Comparison of ENCODE assay signal across 9 mouse cellular contexts in the genomic region with DNA sequence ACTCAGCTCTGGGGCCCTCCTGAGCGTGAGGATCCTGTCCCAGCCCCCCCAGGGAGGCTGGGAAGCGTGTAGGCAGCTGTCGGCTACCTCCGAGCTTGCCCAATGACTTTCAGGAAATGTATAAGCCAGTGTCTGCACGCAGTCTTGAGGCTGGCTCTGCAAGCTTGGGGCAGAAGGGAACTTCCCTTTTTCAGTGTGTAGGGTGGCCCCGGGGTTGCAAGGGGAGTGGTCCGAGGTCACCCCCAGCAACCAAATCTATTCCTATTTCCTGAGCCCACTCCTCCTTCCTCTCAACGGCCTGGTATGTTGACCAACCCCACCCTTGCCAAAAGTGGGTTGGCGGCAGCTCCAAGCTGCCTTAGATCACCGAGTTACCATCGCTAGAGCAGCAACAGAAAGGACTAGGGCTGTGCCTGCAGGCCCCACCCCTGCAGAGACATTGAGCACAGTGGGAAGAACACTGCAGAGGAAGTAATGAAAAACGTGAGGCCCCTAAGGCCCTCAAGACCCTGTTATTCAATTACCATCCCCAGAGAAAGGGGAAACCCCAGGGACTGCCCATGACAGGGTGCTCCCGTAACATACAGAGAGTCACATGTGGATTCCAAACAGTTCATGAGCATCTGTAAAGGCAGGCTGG. TPM values are rescaled to one million over a fixed set of nuclear protein-coding genes. Genes with fewer than 3 reads are reported as not detected.
A peak's percentile ranks its signal among the peaks of the same experiment; 100 is the strongest.
DNase-seq lines count a peak whose midpoint lies in the region; ATAC-seq lines count a peak whose summit lies in the region.
"Had no signal": no experiment of that assay in that cellular context is flagged by ENCODE, and none has a peak within 500 bp of the region (broad histone marks: within the 10 kb centered on the region; RNA-seq: fewer than 3 reads in every experiment).

No protein-coding gene starts in this region.

- peaks cover 76% of the 10 kb centered on the region for H3K4me1 ChIP-seq in kidney, embryonic 16.5 days (ENCODE audit: insufficient read depth, low read length)
- peaks cover 51% of the 10 kb centered on the region for H3K4me1 ChIP-seq in forebrain, embryonic 14.5 days (ENCODE audit: control insufficient read depth, insufficient read depth, low read length)
- H3K4me1 ChIP-seq in liver, embryonic 12.5 days: peaks cover 60% of the 10 kb centered on the region

- WGBS in kidney, embryonic 16.5 days: 50% methylated on average over 13 of the region's 13 CpGs
- 68% methylated on average over 13 of the region's 13 CpGs for WGBS in forebrain, embryonic 14.5 days
- WGBS in liver, embryonic 12.5 days (ENCODE audit: insufficient replicate concordance): 16% methylated on average over 13 of the region's 13 CpGs

- DNase-seq in kidney, adult 18-20 months: no peak
- DNase-seq in forebrain, embryonic 14.5 days (ENCODE audit: low spot score): no peak
- DNase-seq in skeletal muscle tissue, adult 2 months (ENCODE audit: low read depth, low spot score): peak; percentile 34
- no peak for DNase-seq in layer of hippocampus, postnatal 25 days (ENCODE audit: extremely low spot score in 1 of 2, low spot score in 1 of 2)
- DNase-seq in left cerebral cortex, adult 9 months (ENCODE audit: low spot score in 2 of 2): no peak

- H3K36me3 ChIP-seq in kidney, embryonic 16.5 days (ENCODE audit: insufficient read depth, low read length): peaks cover 61% of the 10 kb centered on the region
- H3K36me3 ChIP-seq in forebrain, embryonic 14.5 days (ENCODE audit: control insufficient read depth, insufficient read depth, low read length): peaks cover 65% of the 10 kb centered on the region
- peaks cover 44% of the 10 kb centered on the region for H3K36me3 ChIP-seq in liver, embryonic 12.5 days

- no peaks in the 10 kb centered on the region for H3K9me3 ChIP-seq in kidney, embryonic 16.5 days (ENCODE audit: low read length)
- no peaks in the 10 kb centered on the region for H3K9me3 ChIP-seq in forebrain, embryonic 14.5 days (replicated peaks; ENCODE audit: control insufficient read depth, low read length)
- no peaks in the 10 kb centered on the region for H3K9me3 ChIP-seq in liver, embryonic 12.5 days (replicated peaks)

- no peak for ATAC-seq in kidney, embryonic 16.5 days (ENCODE audit: low FRiP score, low TSS enrichment)
- ATAC-seq in forebrain, embryonic 14.5 days: no peak
- peak; percentile 27; the same call in 1 of the 2 replicates for ATAC-seq in liver, embryonic 12.5 days
- no peak for ATAC-seq in cerebellum, adult (ENCODE audit: insufficient number of reproducible peaks, low FRiP score, low TSS enrichment)
- ATAC-seq: Patski had no signal

- peak overlapping the region; percentile 13 for H3K9ac ChIP-seq in kidney, embryonic 16.5 days (replicated peaks; ENCODE audit: low read length)
- H3K9ac ChIP-seq in forebrain, embryonic 14.5 days (ENCODE audit: low read length): peak overlapping the region; percentile 3
- no peak overlapping the region for H3K9ac ChIP-seq in liver, embryonic 12.5 days

- no peak overlapping the region for H3K4me3 ChIP-seq in kidney, embryonic 16.5 days (ENCODE audit: low read length)
- no peak overlapping the region for H3K4me3 ChIP-seq in forebrain, embryonic 14.5 days (ENCODE audit: low read depth, low read length)
- no peak overlapping the region for H3K4me3 ChIP-seq in liver, embryonic 12.5 days

- H3K27me3 ChIP-seq in kidney, embryonic 16.5 days (ENCODE audit: insufficient read depth, low read length): no peaks in the 10 kb centered on the region
- no peaks in the 10 kb centered on the region for H3K27me3 ChIP-seq in forebrain, embryonic 14.5 days (replicated peaks; ENCODE audit: control insufficient read depth, insufficient read depth, low read length)
- H3K27me3 ChIP-seq in liver, embryonic 12.5 days (replicated peaks): no peaks in the 10 kb centered on the region
- H3K27me3 ChIP-seq: Patski had no signal

- peak overlapping the region; percentile 91 for H3K27ac ChIP-seq in kidney, embryonic 16.5 days (ENCODE audit: low read length)
- peak overlapping the region; percentile 6; the same call in 1 of the 2 replicates for H3K27ac ChIP-seq in forebrain, embryonic 14.5 days (ENCODE audit: low read depth, low read length)
- peak overlapping the region; percentile 39; the same call in 1 of the 2 replicates for H3K27ac ChIP-seq in liver, embryonic 12.5 days

- no peak overlapping the region for H3K4me2 ChIP-seq in kidney, embryonic 16.5 days (replicated peaks; ENCODE audit: low read depth, low read length)
- no peak overlapping the region for H3K4me2 ChIP-seq in forebrain, embryonic 14.5 days (ENCODE audit: low read length)
- peak overlapping the region; percentile 19; the same call in 1 of the 2 replicates for H3K4me2 ChIP-seq in liver, embryonic 12.5 days

RNA-seq across cellular contexts. Expression of a gene that starts 33.1 kb away (rescaled TPM):
- polyA plus RNA-seq in kidney, embryonic 16.5 days (2015; fragmentation: Nextera tagmentation; extraction: Ambion mirVana): 23.7 and 27.0 TPM in 2 replicates
- 30.3 and 32.3 TPM in 2 replicates for polyA plus RNA-seq in forebrain, embryonic 14.5 days (2014; fragmentation: Nextera tagmentation; extraction: Ambion mirVana)
- polyA plus RNA-seq in liver, embryonic 12.5 days (2016; fragmentation: Nextera tagmentation; extraction: Ambion mirVana): 4.1 and 4.4 TPM in 2 replicates
- total RNA-seq in layer of hippocampus, postnatal 25 days (2021): 10 to 100 TPM; 31.4 to 38.0 TPM

RNA-seq across cellular contexts. Expression of a gene that starts 38.3 kb away (rescaled TPM):
- polyA plus RNA-seq in kidney, embryonic 16.5 days (2015; fragmentation: Nextera tagmentation; extraction: Ambion mirVana): 27.6 and 28.6 TPM in 2 replicates
- 23.4 and 24.6 TPM in 2 replicates for polyA plus RNA-seq in forebrain, embryonic 14.5 days (2014; fragmentation: Nextera tagmentation; extraction: Ambion mirVana)
- 13.0 and 14.4 TPM in 2 replicates for polyA plus RNA-seq in liver, embryonic 12.5 days (2016; fragmentation: Nextera tagmentation; extraction: Ambion mirVana)
- 10 to 100 TPM; 46.4 to 48.1 TPM for total RNA-seq in layer of hippocampus, postnatal 25 days (2021)

Comparison
In these comparisons a context has a peak if more than half of its experiments do, and no peak if none do; other contexts are left out.
1. H3K27ac ChIP-seq: peak in every context shown above with its lines; median percentile 91 in kidney, embryonic 16.5 days; 39 in liver, embryonic 12.5 days; 6 in forebrain, embryonic 14.5 days.